In genomic region chr7:142095183-142095931, GRCm38 (mm10) we compare ENCODE assay signal across 8 mouse cellular contexts. TPM values are rescaled to one million over a fixed set of nuclear protein-coding genes. Genes with fewer than 3 reads are reported as not detected.
DNase-seq lines count a peak whose midpoint lies in the region; ATAC-seq and TF ChIP-seq lines count a peak whose summit lies in the region.

Dusp8 (minus strand) TSS chr7:142095843.

- intact Hi-C loops in heart, postnatal 10 days (cut with DNase I), result loop anchor here (10.0 kb wide), 1 partner anchor 171 kb away; no protein-coding TSS in a partner anchor

- H3K4me3 ChIP-seq in ES-Bruce4 (ENCODE audit: low read depth, low read length), result peak within 1 kb of the TSS; percentile 83
- peak within 1 kb of the TSS; percentile 93 for H3K4me3 ChIP-seq in forebrain, embryonic 14.5 days (ENCODE audit: low read depth, low read length)
- H3K4me3 ChIP-seq in liver, embryonic 15.5 days (replicated peaks), result peak within 1 kb of the TSS; percentile 87
- H3K4me3 ChIP-seq in neural tube, embryonic 11.5 days (ENCODE audit: low read depth, low read length), result peak within 1 kb of the TSS; percentile 87
- peak within 1 kb of the TSS; percentile 76 for H3K4me3 ChIP-seq in stomach, embryonic 16.5 days (replicated peaks; ENCODE audit: low read length)

- H3K4me2 ChIP-seq in forebrain, embryonic 14.5 days (ENCODE audit: low read length), result peak within 1 kb of the TSS; percentile 95
- H3K4me2 ChIP-seq in liver, embryonic 15.5 days, result peak within 1 kb of the TSS; percentile 97
- peak within 1 kb of the TSS; percentile 97 for H3K4me2 ChIP-seq in neural tube, embryonic 11.5 days (ENCODE audit: low read depth)
- H3K4me2 ChIP-seq in stomach, embryonic 16.5 days (ENCODE audit: low read depth, low read length), result peak within 1 kb of the TSS; percentile 93

- WGBS in forebrain, embryonic 14.5 days, result under 1% methylated on average over 46 of the region's 63 CpGs
- WGBS in liver, embryonic 15.5 days (ENCODE audit: insufficient replicate concordance), result under 1% methylated on average over 58 of the region's 63 CpGs
- under 1% methylated on average over 60 of the region's 63 CpGs for WGBS in neural tube, embryonic 11.5 days
- under 1% methylated on average over 63 of the region's 63 CpGs for WGBS in stomach, embryonic 16.5 days

- no peaks in the 10 kb centered on the region for H3K4me1 ChIP-seq in ES-Bruce4 (ENCODE audit: control insufficient read depth, insufficient read depth, low read length)
- peaks cover 41% of the 10 kb centered on the region for H3K4me1 ChIP-seq in forebrain, embryonic 14.5 days (ENCODE audit: control insufficient read depth, insufficient read depth, low read length)
- peaks cover 51% of the 10 kb centered on the region for H3K4me1 ChIP-seq in liver, embryonic 15.5 days (replicated peaks)
- H3K4me1 ChIP-seq in neural tube, embryonic 11.5 days (ENCODE audit: control insufficient read depth, insufficient read depth, low read length), result peaks cover 33% of the 10 kb centered on the region
- H3K4me1 ChIP-seq in stomach, embryonic 16.5 days (ENCODE audit: control insufficient read depth, insufficient read depth, low read length), result peaks cover 16% of the 10 kb centered on the region

- no peaks in the 10 kb centered on the region for H3K9me3 ChIP-seq in ES-Bruce4 (replicated peaks; ENCODE audit: control insufficient read depth, insufficient read depth, low read length, poor library complexity, severe bottlenecking)
- no peaks in the 10 kb centered on the region for H3K9me3 ChIP-seq in forebrain, embryonic 14.5 days (replicated peaks; ENCODE audit: control insufficient read depth, low read length)
- H3K9me3 ChIP-seq in liver, embryonic 15.5 days (replicated peaks), result no peaks in the 10 kb centered on the region
- H3K9me3 ChIP-seq in neural tube, embryonic 11.5 days (ENCODE audit: control insufficient read depth, low read length), result no peaks in the 10 kb centered on the region
- H3K9me3 ChIP-seq in stomach, embryonic 16.5 days (replicated peaks; ENCODE audit: control insufficient read depth, low read length), result no peaks in the 10 kb centered on the region

- no peaks in the 10 kb centered on the region for H3K36me3 ChIP-seq in ES-Bruce4 (ENCODE audit: control insufficient read depth, insufficient read depth, low read length, poor library complexity, severe bottlenecking)
- H3K36me3 ChIP-seq in forebrain, embryonic 14.5 days (ENCODE audit: control insufficient read depth, insufficient read depth, low read length), result no peaks in the 10 kb centered on the region
- no peaks in the 10 kb centered on the region for H3K36me3 ChIP-seq in liver, embryonic 15.5 days (replicated peaks)
- H3K36me3 ChIP-seq in neural tube, embryonic 11.5 days (ENCODE audit: control insufficient read depth, insufficient read depth, low read length), result no peaks in the 10 kb centered on the region
- no peaks in the 10 kb centered on the region for H3K36me3 ChIP-seq in stomach, embryonic 16.5 days (ENCODE audit: control insufficient read depth, insufficient read depth, low read length)

- TF ChIP-seq EP300 in ES-Bruce4 (IDR thresholded peaks at IDR 0.05; ENCODE audit: insufficient read depth, low read depth, low read length), result no peak

- H3K27me3 ChIP-seq in ES-Bruce4 (ENCODE audit: control insufficient read depth, insufficient read depth, low read length, poor library complexity, severe bottlenecking), result 0 out of 2 replicates have a peak, but pooled peaks cover 3% of the 10 kb centered on the region
- 0 out of 2 replicates have a peak, but pooled peaks cover 6% of the 10 kb centered on the region for H3K27me3 ChIP-seq in forebrain, embryonic 14.5 days (replicated peaks; ENCODE audit: control insufficient read depth, insufficient read depth, low read length)
- H3K27me3 ChIP-seq in liver, embryonic 15.5 days, result peaks cover 100% of the 10 kb centered on the region
- peaks cover 28% of the 10 kb centered on the region for H3K27me3 ChIP-seq in neural tube, embryonic 11.5 days (ENCODE audit: control insufficient read depth, insufficient read depth, low read length)
- peaks cover 32% of the 10 kb centered on the region for H3K27me3 ChIP-seq in stomach, embryonic 16.5 days (ENCODE audit: control insufficient read depth, insufficient read depth, low read length)

- no peak for TF ChIP-seq POLR2A in ES-Bruce4 (IDR thresholded peaks at IDR 0.05; ENCODE audit: insufficient read depth, low read length)

- H3K27ac ChIP-seq in ES-Bruce4 (ENCODE audit: insufficient read depth, low read length), result no peak within 1 kb of the TSS
- H3K27ac ChIP-seq in forebrain, embryonic 14.5 days (ENCODE audit: low read depth, low read length), result peak within 1 kb of the TSS; percentile 90
- peak within 1 kb of the TSS; percentile 84 for H3K27ac ChIP-seq in liver, embryonic 15.5 days (replicated peaks)
- H3K27ac ChIP-seq in neural tube, embryonic 11.5 days (ENCODE audit: low read depth, low read length), result peak within 1 kb of the TSS; percentile 81
- H3K27ac ChIP-seq in stomach, embryonic 16.5 days (ENCODE audit: low read length), result peak within 1 kb of the TSS; percentile 44; the same call in 1 of the 2 replicates

- TF ChIP-seq CTCF in ES-Bruce4 (IDR thresholded peaks at IDR 0.05; ENCODE audit: low read depth, low read length), result peak; percentile 29

- DNase-seq in cerebellum, adult 11 months, result peak; percentile 98
- peak; percentile 97 for DNase-seq in forebrain, embryonic 14.5 days (ENCODE audit: low spot score)
- peak; percentile 95 to 96 for DNase-seq in heart, postnatal 10 days
- DNase-seq in kidney, postnatal 4 days, result peak; percentile 88 to 93
- DNase-seq in neural tube, embryonic 11.5 days (ENCODE audit: low spot score), result peak; percentile 94

- peak within 1 kb of the TSS; percentile 84 for H3K9ac ChIP-seq in ES-Bruce4 (ENCODE audit: low read depth, poor library complexity, severe bottlenecking)
- peak within 1 kb of the TSS; percentile 95 for H3K9ac ChIP-seq in forebrain, embryonic 14.5 days (ENCODE audit: low read length)
- H3K9ac ChIP-seq in liver, embryonic 15.5 days, result peak within 1 kb of the TSS; percentile 98
- peak within 1 kb of the TSS; percentile 90 for H3K9ac ChIP-seq in neural tube, embryonic 11.5 days (ENCODE audit: low read length)
- H3K9ac ChIP-seq in stomach, embryonic 16.5 days (ENCODE audit: low read length), result peak within 1 kb of the TSS; percentile 87

- ATAC-seq in forebrain, embryonic 14.5 days, result peak; percentile 85
- peak; percentile 83 for ATAC-seq in liver, embryonic 15.5 days (ENCODE audit: insufficient read depth)
- peak; percentile 90 for ATAC-seq in neural tube, embryonic 11.5 days (ENCODE audit: insufficient read depth, low FRiP score, low TSS enrichment)
- ATAC-seq in stomach, embryonic 16.5 days (ENCODE audit: insufficient read depth, low FRiP score), result peak; percentile 90

RNA-seq across cellular contexts. Expression of gene Dusp8, which starts in this region (rescaled TPM):
- 2.0 and 2.3 TPM in 2 replicates for polyA plus RNA-seq in ES-Bruce4 (2011; ENCODE audit: insufficient read depth, insufficient read length, low read depth, missing spikeins)
- 58.0 and 84.8 TPM in 2 replicates for polyA plus RNA-seq in forebrain, embryonic 14.5 days (2014; fragmentation: Nextera tagmentation; extraction: Ambion mirVana)
- total RNA-seq in heart, postnatal 10 days (2021), result 10 to 100 TPM; 28.0 to 30.0 TPM
- polyA plus RNA-seq in liver, embryonic 15.5 days (2015; fragmentation: Nextera tagmentation; extraction: Ambion mirVana), result 4.3 and 4.4 TPM in 2 replicates
- 24.3 and 27.6 TPM in 2 replicates for polyA plus RNA-seq in neural tube, embryonic 11.5 days (2014; fragmentation: Nextera tagmentation; extraction: Ambion mirVana)
- polyA plus RNA-seq in stomach, embryonic 16.5 days (2015; fragmentation: Nextera tagmentation; extraction: Ambion mirVana), result 6.4 TPM in 2 replicates
